Mouse (Mus musculus) limb, embryonic 15.5 days (tissue): ENCODE data around the gene Nucb1. TPM values are rescaled to one million over a fixed set of nuclear protein-coding genes. Genes with fewer than 3 reads are reported as not detected.
"Not testable (repeated sequence)": the region's sequence is repeated elsewhere in the genome, so short reads cannot be mapped to it uniquely, and the experiment has no call there.

Experiments
- ATAC-seq: fragments of 200-750 bp; cut with Nextera tagmentation; 2 replicates; pipeline ENCODE4 v1.8.0; 2017; ENCODE audit warnings: low read depth, moderate TSS enrichment; ENCODE audit not compliant: insufficient number of reproducible peaks, low FRiP score, low TSS enrichment
- H3K27ac ChIP-seq: fragments of 300-500 bp; sonication (generic); 2 replicates; pipeline ENCODE4 v1.5.1; 2015; ENCODE audit warnings: moderate library complexity, mild to moderate bottlenecking, inconsistent platforms
- H3K27me3 ChIP-seq: fragments of 300-500 bp; sonication (generic); 2 replicates; pipeline ENCODE4 v1.6.1; 2015; ENCODE audit warnings: inconsistent platforms
- H3K36me3 ChIP-seq: fragments of 300-500 bp; sonication (generic); 2 replicates; pipeline ENCODE4 v1.6.1; 2015; ENCODE audit warnings: inconsistent platforms
- H3K4me1 ChIP-seq: fragments of 300-500 bp; sonication (generic); 2 replicates; pipeline ENCODE4 v1.6.1; 2015; ENCODE audit warnings: inconsistent platforms
- H3K4me2 ChIP-seq: fragments of 300-500 bp; sonication (generic); 2 replicates; pipeline ENCODE4 v1.6.1; 2015; ENCODE audit warnings: mild to moderate bottlenecking, inconsistent platforms
- H3K4me3 ChIP-seq: fragments of 300-500 bp; sonication (generic); 2 replicates; pipeline ENCODE4 v1.5.1; 2015; ENCODE audit warnings: mild to moderate bottlenecking, inconsistent platforms
- H3K9ac ChIP-seq: fragments of 300-500 bp; sonication (generic); 2 replicates; pipeline ENCODE4 v1.6.1; 2015; ENCODE audit warnings: inconsistent platforms
- H3K9me3 ChIP-seq: fragments of 300-500 bp; sonication (generic); 2 replicates; pipeline ENCODE4 v1.6.1; 2016; ENCODE audit warnings: inconsistent platforms
- WGBS: fragments of 180-500 bp; shearing (Covaris S2); methylation state at CpG from one replicate; pipeline ENCODE4 v1.1.7; 2015; 5-methylcytosine and 5-hydroxymethylcytosine counted together
- polyA plus RNA-seq: library from polyadenylated mRNA; unstranded; fragments of >200 nt; fragmentation: Nextera tagmentation; extraction: Ambion mirVana; gene quantifications from 2 replicates; pipeline ENCODE4 v1.2.1, GENCODE M21; 2015

Nucb1 gene
- polyA plus RNA-seq, 1 experiment from 2014 or later = 279 TPM

- H3K27me3 ChIP-seq = no peaks in the 10 kb centered on the region
- H3K4me2 ChIP-seq = no peak within 1 kb of the TSS
- H3K27ac ChIP-seq = peak within 1 kb of the TSS; percentile 83
- ATAC-seq = no peak
- H3K9ac ChIP-seq = no peak within 1 kb of the TSS
- no peaks in the 10 kb centered on the region for H3K9me3 ChIP-seq
- no peak within 1 kb of the TSS for H3K4me3 ChIP-seq
- peaks cover 21% of the 10 kb centered on the region for H3K4me1 ChIP-seq
- no peaks in the 10 kb centered on the region for H3K36me3 ChIP-seq
- WGBS = 67% methylated on average over 12 of the region's 12 CpGs
Measured at GRCm38 (mm10) chr7:45486761-45487415, 23.3 kb downstream of the Nucb1 start, which contains the start of gene Gm45808. Gene Gm45808, minus strand, starts transcription at chr7:45486811.

GRCm38 (mm10) chr7:45486158-45486557, 24.0 kb downstream of the Nucb1 start:
- no peaks in the 10 kb centered on the region for H3K9me3 ChIP-seq
- H3K36me3 ChIP-seq = no peaks in the 10 kb centered on the region
- no peak overlapping the region for H3K4me3 ChIP-seq
- H3K27me3 ChIP-seq = no peaks in the 10 kb centered on the region
- no peak overlapping the region for H3K9ac ChIP-seq
- 0 out of 2 replicates have a peak overlapping the region, but pooled peaks have one; percentile 47 for H3K27ac ChIP-seq
- peaks cover 19% of the 10 kb centered on the region for H3K4me1 ChIP-seq
- H3K4me2 ChIP-seq = no peak overlapping the region
- 65% methylated on average over 7 of the region's 7 CpGs for WGBS
- ATAC-seq = no peak

GRCm38 (mm10) chr7:45484985-45485384, 25.2 kb downstream of the Nucb1 start:
- H3K4me2 ChIP-seq, H3K9ac ChIP-seq, H3K36me3 ChIP-seq, H3K27ac ChIP-seq, ATAC-seq, H3K27me3 ChIP-seq, H3K4me3 ChIP-seq, H3K9me3 ChIP-seq: not testable (repeated sequence)
- H3K4me1 ChIP-seq = peaks cover 14% of the 10 kb centered on the region
- WGBS = 91% methylated on average over 5 of the region's 5 CpGs

GRCm38 (mm10) chr7:45482166-45482565, 28.0 kb downstream of the Nucb1 start:
- Histone ChIP-seq H3K27ac (no peak overlapping the region), H3K4me2 (no peak overlapping the region), H3K9ac (no peak overlapping the region), H3K4me3 (no peak overlapping the region), H3K9me3 (no peaks in the 10 kb centered on the region), H3K36me3 (no peaks in the 10 kb centered on the region), H3K4me1 (peaks cover 2% of the 10 kb centered on the region; the same call in 1 of the 2 replicates), H3K27me3 (no peaks in the 10 kb centered on the region)
- ATAC-seq = no peak
- WGBS = 76% methylated on average over 1 of the region's 1 CpGs

GRCm38 (mm10) chr7:45481374-45481927, 28.8 kb downstream of the Nucb1 start, which contains the start of gene Tulp2:
Gene Tulp2, plus strand, starts transcription at chr7:45481877.
- H3K4me3 ChIP-seq = no peak within 1 kb of the TSS
- no peaks in the 10 kb centered on the region for H3K9me3 ChIP-seq
- no peaks in the 10 kb centered on the region for H3K4me1 ChIP-seq
- ATAC-seq = no peak
- no peak within 1 kb of the TSS for H3K9ac ChIP-seq
- H3K27me3 ChIP-seq = no peaks in the 10 kb centered on the region
- no peak within 1 kb of the TSS for H3K27ac ChIP-seq
- H3K4me2 ChIP-seq = no peak within 1 kb of the TSS
- 50% methylated on average over 15 of the region's 15 CpGs for WGBS
- H3K36me3 ChIP-seq = no peaks in the 10 kb centered on the region

GRCm38 (mm10) chr7:45480310-45480709, 29.9 kb downstream of the Nucb1 start:
- H3K4me1 ChIP-seq, H3K27ac ChIP-seq, H3K9ac ChIP-seq, H3K27me3 ChIP-seq, H3K4me3 ChIP-seq, H3K4me2 ChIP-seq, H3K9me3 ChIP-seq, ATAC-seq, H3K36me3 ChIP-seq: not testable (repeated sequence)
- WGBS = 81% methylated on average over 4 of the region's 4 CpGs

- H3K9ac ChIP-seq = no peak overlapping the region
- no peak overlapping the region for H3K4me3 ChIP-seq
- H3K4me1 ChIP-seq = no peaks in the 10 kb centered on the region
- H3K9me3 ChIP-seq = no peaks in the 10 kb centered on the region
- no peak overlapping the region for H3K4me2 ChIP-seq
- no peak for ATAC-seq
- 92% methylated on average over 7 of the region's 7 CpGs for WGBS
- H3K27me3 ChIP-seq = no peaks in the 10 kb centered on the region
- no peaks in the 10 kb centered on the region for H3K36me3 ChIP-seq
- H3K27ac ChIP-seq = no peak overlapping the region
Measured at GRCm38 (mm10) chr7:45478774-45479173, 31.4 kb downstream of the Nucb1 start.

- H3K27me3 ChIP-seq = no peaks in the 10 kb centered on the region
- no peak overlapping the region for H3K4me2 ChIP-seq
- no peak overlapping the region for H3K27ac ChIP-seq
- H3K4me1 ChIP-seq = no peaks in the 10 kb centered on the region
- H3K9me3 ChIP-seq = no peaks in the 10 kb centered on the region
- ATAC-seq = no peak
- no peak overlapping the region for H3K9ac ChIP-seq
- WGBS = 9% methylated on average over 3 of the region's 3 CpGs
- no peak overlapping the region for H3K4me3 ChIP-seq
- H3K36me3 ChIP-seq = no peaks in the 10 kb centered on the region
Measured at GRCm38 (mm10) chr7:45477003-45477402, 33.2 kb downstream of the Nucb1 start.

GRCm38 (mm10) chr7:45476453-45476852, 33.8 kb downstream of the Nucb1 start:
- H3K4me2 ChIP-seq = no peak overlapping the region
- H3K36me3 ChIP-seq = no peaks in the 10 kb centered on the region
- no peak overlapping the region for H3K4me3 ChIP-seq
- no peaks in the 10 kb centered on the region for H3K4me1 ChIP-seq
- no peak overlapping the region for H3K27ac ChIP-seq
- no peaks in the 10 kb centered on the region for H3K9me3 ChIP-seq
- no peak for ATAC-seq
- H3K27me3 ChIP-seq = no peaks in the 10 kb centered on the region
- 48% methylated on average over 1 of the region's 1 CpGs for WGBS
- H3K9ac ChIP-seq = no peak overlapping the region

GRCm38 (mm10) chr7:45475291-45475969, 34.8 kb downstream of the Nucb1 start:
- H3K4me1 ChIP-seq = no peaks in the 10 kb centered on the region
- no peaks in the 10 kb centered on the region for H3K9me3 ChIP-seq
- H3K4me3 ChIP-seq = peak overlapping the region; percentile 26
- H3K27me3 ChIP-seq = no peaks in the 10 kb centered on the region
- no peak for ATAC-seq
- no peak overlapping the region for H3K27ac ChIP-seq
- H3K4me2 ChIP-seq = peak overlapping the region; percentile 39
- no peaks in the 10 kb centered on the region for H3K36me3 ChIP-seq
- no peak overlapping the region for H3K9ac ChIP-seq
- 62% methylated on average over 16 of the region's 16 CpGs for WGBS

GRCm38 (mm10) chr7:45470869-45471268, 39.3 kb downstream of the Nucb1 start:
- Histone ChIP-seq H3K4me3 (no peak overlapping the region), H3K4me2 (no peak overlapping the region), H3K9me3 (no peaks in the 10 kb centered on the region), H3K27ac (no peak overlapping the region), H3K36me3 (no peaks in the 10 kb centered on the region), H3K4me1 (peaks cover 9% of the 10 kb centered on the region), H3K9ac (no peak overlapping the region), H3K27me3 (no peaks in the 10 kb centered on the region)
- no peak for ATAC-seq
- whole genome bisulfite sequencing = 6% methylated on average over 3 of the region's 3 CpGs

- ATAC-seq = 0 out of 2 replicates have a peak, but pooled peaks have one; percentile 6
- Histone ChIP-seq H3K27me3 (no peaks in the 10 kb centered on the region), H3K4me2 (peak overlapping the region; percentile 85), H3K9ac (no peak overlapping the region), H3K36me3 (peaks cover 34% of the 10 kb centered on the region), H3K4me3 (peak overlapping the region; percentile 65), H3K4me1 (peaks cover 20% of the 10 kb centered on the region), H3K27ac (no peak overlapping the region), H3K9me3 (no peaks in the 10 kb centered on the region)
- 31% methylated on average over 7 of the region's 7 CpGs for WGBS
Measured at GRCm38 (mm10) chr7:45467090-45467670, 43.0 kb downstream of the Nucb1 start.
